Mouse (Mus musculus) forebrain, embryonic 14.5 days (tissue): ENCODE results near the gene Rhod. TPM values are rescaled to one million over a fixed set of nuclear protein-coding genes. Genes with fewer than 3 reads are reported as not detected.
"Not testable (repeated sequence)": the region's sequence is repeated elsewhere in the genome, so short reads cannot be mapped to it uniquely, and the experiment has no call there.

Source experiments
- ATAC-seq: fragments of 200-750 bp; cut with Nextera tagmentation; 2 replicates; pipeline ENCODE4 v1.8.0; 2017; ENCODE audit warnings: mild to moderate bottlenecking, moderate library complexity
- DNase-seq: peaks from one replicate; pipeline ENCODE4 v3.0.0-alpha.2; 2015; ENCODE audit warnings: low spot score
- H3K27ac ChIP-seq: fragments of 300-500 bp; sonication (generic); 2 replicates; pipeline ENCODE4 v1.5.1; 2014; ENCODE audit warnings: low read depth, mild to moderate bottlenecking, control low read depth, low read length, moderate library complexity
- H3K27me3 ChIP-seq: fragments of 300-500 bp; sonication (generic); replicated peaks from 2 replicates; pipeline ENCODE4 v1.6.1; 2014; ENCODE audit warnings: low read length, control low read depth, mixed read lengths; ENCODE audit not compliant: control insufficient read depth, insufficient read depth
- H3K36me3 ChIP-seq: fragments of 300-500 bp; sonication (generic); 2 replicates; pipeline ENCODE4 v1.6.1; 2014; ENCODE audit warnings: low read length, control low read depth; ENCODE audit not compliant: control insufficient read depth, insufficient read depth
- H3K4me1 ChIP-seq: fragments of 300-500 bp; sonication (generic); 2 replicates; pipeline ENCODE4 v1.6.1; 2014; ENCODE audit warnings: antibody characterized with exemption, low read length, control low read depth; ENCODE audit not compliant: control insufficient read depth, insufficient read depth
- H3K4me2 ChIP-seq: fragments of 300-500 bp; sonication (generic); 2 replicates; pipeline ENCODE4 v1.6.1; 2014; ENCODE audit warnings: mild to moderate bottlenecking, control low read depth, low read length
- H3K4me3 ChIP-seq: fragments of 300-500 bp; sonication (generic); 2 replicates; pipeline ENCODE4 v1.5.1; 2014; ENCODE audit warnings: low read depth, low read length, control low read depth
- H3K9ac ChIP-seq: fragments of 300-500 bp; sonication (generic); 2 replicates; pipeline ENCODE4 v1.6.1; 2014; ENCODE audit warnings: mild to moderate bottlenecking, low read length, control low read depth, moderate library complexity
- H3K9me3 ChIP-seq: fragments of 300-500 bp; sonication (generic); replicated peaks from 2 replicates; pipeline ENCODE4 v1.6.1; 2016; ENCODE audit warnings: low read length, control low read depth, mixed read lengths; ENCODE audit not compliant: control insufficient read depth
- WGBS: fragments of 180-500 bp; shearing (Covaris S2); extraction: QIAGEN DNeasy Blood & Tissue Kit; methylation state at CpG from one replicate; pipeline ENCODE4 v1.1.7; 2014; 5-methylcytosine and 5-hydroxymethylcytosine counted together
- polyA plus RNA-seq: library from polyadenylated mRNA; unstranded; fragments of >200 nt; fragmentation: Nextera tagmentation; extraction: Ambion mirVana; gene quantifications from 2 replicates; pipeline ENCODE4 v1.2.1, GENCODE M21; 2014

The Rhod gene
- polyA plus RNA-seq, 1 experiment from 2014 or later, result 6.3 TPM

GRCm38 (mm10) chr19:4455071-4455800, 16.0 kb upstream of the Rhod start:
- H3K4me3 ChIP-seq, result no peak overlapping the region
- ATAC-seq, result no peak
- no peak for DNase-seq
- H3K4me2 ChIP-seq, result no peak overlapping the region
- H3K9me3 ChIP-seq, result no peaks in the 10 kb centered on the region
- no peak overlapping the region for H3K27ac ChIP-seq
- no peaks in the 10 kb centered on the region for H3K27me3 ChIP-seq
- WGBS, result 81% methylated on average over 15 of the region's 15 CpGs
- H3K4me1 ChIP-seq, result no peaks in the 10 kb centered on the region
- no peak overlapping the region for H3K9ac ChIP-seq
- H3K36me3 ChIP-seq, result no peaks in the 10 kb centered on the region

- H3K4me2 ChIP-seq, H3K9me3 ChIP-seq, H3K4me3 ChIP-seq, H3K36me3 ChIP-seq, H3K9ac ChIP-seq, H3K27ac ChIP-seq, H3K4me1 ChIP-seq, ATAC-seq, H3K27me3 ChIP-seq, DNase-seq: not testable (repeated sequence)
- WGBS, result 90% methylated on average over 1 of the region's 1 CpGs
Measured at GRCm38 (mm10) chr19:4454040-4454439, 14.8 kb upstream of the Rhod start.

- H3K36me3 ChIP-seq, result no peaks in the 10 kb centered on the region
- ATAC-seq (no peak), DNase-seq (peak; percentile 22)
- H3K27me3 ChIP-seq, result no peaks in the 10 kb centered on the region
- H3K4me3 ChIP-seq, result no peak overlapping the region
- no peaks in the 10 kb centered on the region for H3K4me1 ChIP-seq
- WGBS, result 41% methylated on average over 4 of the region's 4 CpGs
- no peaks in the 10 kb centered on the region for H3K9me3 ChIP-seq
- no peak overlapping the region for H3K9ac ChIP-seq
- no peak overlapping the region for H3K4me2 ChIP-seq
- no peak overlapping the region for H3K27ac ChIP-seq
Measured at GRCm38 (mm10) chr19:4452525-4452924, 13.3 kb upstream of the Rhod start.

GRCm38 (mm10) chr19:4451965-4452364, 12.7 kb upstream of the Rhod start:
- H3K9me3 ChIP-seq, result no peaks in the 10 kb centered on the region
- no peak overlapping the region for H3K9ac ChIP-seq
- WGBS, result 18% methylated on average over 5 of the region's 5 CpGs
- H3K4me1 ChIP-seq, result no peaks in the 10 kb centered on the region
- no peak overlapping the region for H3K4me3 ChIP-seq
- no peak for DNase-seq
- no peak overlapping the region for H3K4me2 ChIP-seq
- H3K27me3 ChIP-seq, result no peaks in the 10 kb centered on the region
- no peaks in the 10 kb centered on the region for H3K36me3 ChIP-seq
- ATAC-seq, result no peak
- no peak overlapping the region for H3K27ac ChIP-seq

- H3K9ac ChIP-seq, result no peak overlapping the region
- H3K4me3 ChIP-seq, result no peak overlapping the region
- no peaks in the 10 kb centered on the region for H3K4me1 ChIP-seq
- no peaks in the 10 kb centered on the region for H3K27me3 ChIP-seq
- no peaks in the 10 kb centered on the region for H3K9me3 ChIP-seq
- DNase-seq (no peak), ATAC-seq (no peak)
- no peak overlapping the region for H3K4me2 ChIP-seq
- H3K36me3 ChIP-seq, result no peaks in the 10 kb centered on the region
- no peak overlapping the region for H3K27ac ChIP-seq
- WGBS, result 71% methylated on average over 8 of the region's 8 CpGs
Measured at GRCm38 (mm10) chr19:4451098-4451497, 11.9 kb upstream of the Rhod start.

GRCm38 (mm10) chr19:4450666-4451065, 11.4 kb upstream of the Rhod start:
- no peak for DNase-seq
- Histone ChIP-seq H3K4me3 (no peak overlapping the region), H3K9ac (no peak overlapping the region), H3K27me3 (no peaks in the 10 kb centered on the region), H3K27ac (no peak overlapping the region), H3K9me3 (no peaks in the 10 kb centered on the region), H3K36me3 (no peaks in the 10 kb centered on the region), H3K4me1 (no peaks in the 10 kb centered on the region), H3K4me2 (no peak overlapping the region)
- ATAC-seq, result no peak
- WGBS, result 59% methylated on average over 5 of the region's 5 CpGs

- Histone ChIP-seq H3K9ac (no peak overlapping the region), H3K9me3 (no peaks in the 10 kb centered on the region), H3K4me3 (no peak overlapping the region), H3K4me1 (no peaks in the 10 kb centered on the region), H3K36me3 (no peaks in the 10 kb centered on the region), H3K4me2 (no peak overlapping the region), H3K27ac (no peak overlapping the region), H3K27me3 (no peaks in the 10 kb centered on the region)
- DNase-seq (no peak), ATAC-seq (no peak)
- 98% methylated on average over 9 of the region's 9 CpGs for WGBS
Measured at GRCm38 (mm10) chr19:4449230-4449629, 10.0 kb upstream of the Rhod start.

- ATAC-seq (no peak), DNase-seq (no peak)
- H3K27ac ChIP-seq, result no peak overlapping the region
- H3K4me3 ChIP-seq, result no peak overlapping the region
- H3K36me3 ChIP-seq, result no peaks in the 10 kb centered on the region
- no peaks in the 10 kb centered on the region for H3K27me3 ChIP-seq
- no peak overlapping the region for H3K9ac ChIP-seq
- WGBS, result 88% methylated on average over 9 of the region's 9 CpGs
- no peak overlapping the region for H3K4me2 ChIP-seq
- no peaks in the 10 kb centered on the region for H3K4me1 ChIP-seq
- H3K9me3 ChIP-seq, result no peaks in the 10 kb centered on the region
Measured at GRCm38 (mm10) chr19:4447445-4447844, 8.2 kb upstream of the Rhod start.

- WGBS, result 88% methylated on average over 8 of the region's 8 CpGs
- H3K27ac ChIP-seq, result no peak overlapping the region
- H3K9ac ChIP-seq, result no peak overlapping the region
- no peak overlapping the region for H3K4me2 ChIP-seq
- no peak overlapping the region for H3K4me3 ChIP-seq
- ATAC-seq (no peak), DNase-seq (no peak)
- H3K4me1 ChIP-seq, result no peaks in the 10 kb centered on the region
- no peaks in the 10 kb centered on the region for H3K9me3 ChIP-seq
- no peaks in the 10 kb centered on the region for H3K36me3 ChIP-seq
- no peaks in the 10 kb centered on the region for H3K27me3 ChIP-seq
Measured at GRCm38 (mm10) chr19:4446661-4447420, 7.6 kb upstream of the Rhod start.
